Mouse (Mus musculus) lung, embryonic 16.5 days (tissue): ENCODE results near the gene Prdm16. TPM values are rescaled to one million over a fixed set of nuclear protein-coding genes. Genes with fewer than 3 reads are reported as not detected.

Experiments
- ATAC-seq: fragments of 200-750 bp; cut with Nextera tagmentation; 2 replicates; pipeline ENCODE4 v1.8.0; 2017; ENCODE audit warnings: low read depth, mild to moderate bottlenecking, moderate library complexity
- H3K27ac ChIP-seq: fragments of 300-500 bp; sonication (generic); 2 replicates; pipeline ENCODE4 v1.5.1; 2014; ENCODE audit warnings: mild to moderate bottlenecking, control low read depth, low read length
- H3K27me3 ChIP-seq: fragments of 300-500 bp; sonication (generic); 2 replicates; pipeline ENCODE4 v1.6.1; 2014; ENCODE audit warnings: low read depth, low read length, mixed read lengths; ENCODE audit not compliant: control insufficient read depth, insufficient read depth
- H3K36me3 ChIP-seq: fragments of 300-500 bp; sonication (generic); 2 replicates; pipeline ENCODE4 v1.6.1; 2014; ENCODE audit warnings: low read length; ENCODE audit not compliant: control insufficient read depth, insufficient read depth
- H3K4me1 ChIP-seq: fragments of 300-500 bp; sonication (generic); replicated peaks from 2 replicates; pipeline ENCODE4 v1.6.1; 2014; ENCODE audit warnings: low read length, mixed read lengths; ENCODE audit not compliant: control insufficient read depth, insufficient read depth
- H3K4me2 ChIP-seq: fragments of 300-500 bp; sonication (generic); 2 replicates; pipeline ENCODE4 v1.6.1; 2014; ENCODE audit warnings: low read depth, low read length, control low read depth
- H3K4me3 ChIP-seq: fragments of 300-500 bp; sonication (generic); 2 replicates; pipeline ENCODE4 v1.5.1; 2014; ENCODE audit warnings: mild to moderate bottlenecking, low read length, control low read depth
- H3K9ac ChIP-seq: fragments of 300-500 bp; sonication (generic); 2 replicates; pipeline ENCODE4 v1.6.1; 2014; ENCODE audit warnings: low read length, control low read depth
- H3K9me3 ChIP-seq: fragments of 300-500 bp; sonication (generic); 2 replicates; pipeline ENCODE4 v1.6.1; 2016; ENCODE audit warnings: low read length; ENCODE audit not compliant: control insufficient read depth
- WGBS: fragments of 180-500 bp; shearing (Covaris S2); extraction: QIAGEN DNeasy Blood & Tissue Kit; methylation state at CpG from one replicate; pipeline ENCODE4 v1.1.7; 2014; 5-methylcytosine and 5-hydroxymethylcytosine counted together
- polyA plus RNA-seq: library from polyadenylated mRNA; unstranded; fragments of >200 nt; fragmentation: Nextera tagmentation; extraction: Ambion mirVana; gene quantifications from 2 replicates; pipeline ENCODE4 v1.2.1, GENCODE M21; 2015

The Prdm16 gene
- polyA plus RNA-seq, 1 experiment from 2014 or later = 25.2 TPM

DNA sequence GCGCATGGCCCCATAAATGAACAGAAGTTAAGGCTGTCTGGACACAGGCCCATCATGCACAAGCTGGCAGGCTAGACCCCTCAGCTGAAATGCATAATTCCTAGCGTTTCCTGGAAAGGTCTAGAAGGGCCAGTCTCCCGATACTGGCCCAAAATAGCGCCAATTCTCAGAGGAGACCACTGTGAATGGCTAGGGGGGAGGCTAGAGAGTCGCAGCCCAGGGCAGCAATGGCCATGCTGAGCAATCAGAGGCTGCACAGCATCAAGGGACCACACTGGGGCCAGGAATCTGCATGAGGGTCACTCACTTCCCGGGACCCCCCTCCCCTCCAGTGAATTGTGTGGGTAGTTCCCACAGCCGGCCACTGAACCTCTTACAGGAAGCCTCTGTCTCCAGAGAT is 353.0 kb downstream of the Prdm16 start:
- 0 out of 2 replicates have a peak, but pooled peaks cover 3% of the 10 kb centered on the region for H3K36me3 ChIP-seq
- ATAC-seq = no peak
- H3K4me2 ChIP-seq = no peak overlapping the region
- H3K4me3 ChIP-seq = no peak overlapping the region
- 61% methylated on average over 7 of the region's 7 CpGs for WGBS
- no peaks in the 10 kb centered on the region for H3K27me3 ChIP-seq
- H3K9me3 ChIP-seq = no peaks in the 10 kb centered on the region
- no peak overlapping the region for H3K9ac ChIP-seq
- no peaks in the 10 kb centered on the region for H3K4me1 ChIP-seq
- H3K27ac ChIP-seq = no peak overlapping the region

DNA sequence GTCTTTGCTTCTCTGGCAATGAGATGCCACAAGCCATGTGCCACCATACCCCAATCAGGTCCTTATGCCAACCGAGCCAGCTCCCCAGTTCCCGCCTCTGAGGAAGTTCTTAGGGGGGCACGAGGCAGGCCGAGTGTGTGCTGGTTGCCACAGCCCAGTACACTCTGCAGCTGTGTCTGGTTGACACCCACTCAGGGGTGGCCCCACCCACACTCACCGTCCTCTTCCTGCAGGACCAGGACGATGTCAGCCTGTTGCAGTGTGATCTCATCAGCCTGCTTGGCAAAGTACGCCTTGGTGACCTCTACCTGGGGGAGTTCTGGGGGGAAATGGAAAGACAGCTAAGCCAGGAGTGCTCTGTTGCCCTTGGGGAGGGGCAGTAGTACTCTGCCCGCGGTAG is 357.2 kb downstream of the Prdm16 start:
- Histone ChIP-seq H3K27ac (no peak overlapping the region), H3K36me3 (no peaks in the 10 kb centered on the region; the same call in 1 of the 2 replicates), H3K4me1 (no peaks in the 10 kb centered on the region), H3K9me3 (no peaks in the 10 kb centered on the region), H3K4me3 (no peak overlapping the region), H3K27me3 (no peaks in the 10 kb centered on the region), H3K4me2 (no peak overlapping the region), H3K9ac (no peak overlapping the region)
- ATAC-seq = no peak
- 63% methylated on average over 9 of the region's 9 CpGs for WGBS

DNA sequence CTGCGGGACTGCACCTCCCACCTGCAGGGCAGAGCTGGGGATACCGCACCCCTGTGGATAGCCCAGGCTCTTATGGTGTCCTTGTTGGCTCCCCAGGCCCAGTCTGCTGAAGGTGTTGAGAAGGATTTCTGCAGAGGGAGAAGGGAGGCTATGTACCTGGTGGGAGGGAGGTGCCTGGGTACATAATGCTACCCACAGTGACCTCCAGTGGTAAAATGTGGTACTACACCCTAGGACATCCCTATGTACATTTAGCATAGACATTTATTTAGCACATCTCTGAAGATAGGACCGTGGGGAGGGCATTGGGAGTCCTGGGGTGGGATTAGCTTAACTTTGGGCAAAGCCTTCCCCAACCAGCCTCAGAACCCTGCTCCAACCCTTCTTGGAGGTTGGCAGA is 363.7 kb downstream of the Prdm16 start:
- Histone ChIP-seq H3K27me3 (no peaks in the 10 kb centered on the region), H3K4me2 (no peak overlapping the region), H3K4me1 (peaks cover 6% of the 10 kb centered on the region; the same call in 1 of the 2 replicates), H3K9me3 (no peaks in the 10 kb centered on the region), H3K4me3 (no peak overlapping the region), H3K36me3 (no peaks in the 10 kb centered on the region; the same call in 1 of the 2 replicates), H3K27ac (no peak overlapping the region), H3K9ac (no peak overlapping the region)
- no peak for ATAC-seq
- 44% methylated on average over 3 of the region's 3 CpGs for WGBS

GRCm38 (mm10) chr4:154269520-154269919 is 367.2 kb downstream of the Prdm16 start:
- H3K4me2 ChIP-seq = peak overlapping the region; percentile 49
- peak overlapping the region; percentile 9 for H3K4me3 ChIP-seq
- H3K27ac ChIP-seq = peak overlapping the region; percentile 86
- no peaks in the 10 kb centered on the region for H3K27me3 ChIP-seq
- no peaks in the 10 kb centered on the region for H3K36me3 ChIP-seq
- H3K9me3 ChIP-seq = no peaks in the 10 kb centered on the region
- H3K9ac ChIP-seq = peak overlapping the region; percentile 54
- ATAC-seq = peak; percentile 91
- peaks cover 6% of the 10 kb centered on the region; the same call in 1 of the 2 replicates for H3K4me1 ChIP-seq
- WGBS = 35% methylated on average over 10 of the region's 10 CpGs

DNA sequence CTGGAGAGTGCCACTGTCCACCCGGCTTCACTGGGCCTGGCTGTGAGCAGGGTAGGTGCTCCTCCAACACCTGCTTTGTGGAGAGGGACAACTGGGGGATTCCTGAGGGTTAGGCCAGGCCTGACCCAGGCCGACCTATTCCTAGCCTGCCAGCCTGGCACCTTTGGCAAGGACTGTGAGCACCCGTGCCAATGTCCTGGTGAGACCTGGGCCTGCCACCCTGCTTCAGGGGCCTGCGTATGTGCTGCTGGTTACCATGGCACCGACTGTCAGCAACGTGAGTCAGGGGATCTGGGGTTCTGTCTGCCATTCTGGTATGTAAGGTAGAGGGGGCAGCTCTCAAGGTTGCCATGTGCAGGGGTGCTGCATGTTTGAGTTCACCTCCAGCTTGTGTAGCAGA is 369.2 kb downstream of the Prdm16 start:
- no peaks in the 10 kb centered on the region for H3K9me3 ChIP-seq
- ATAC-seq = no peak
- no peak overlapping the region for H3K27ac ChIP-seq
- H3K9ac ChIP-seq = no peak overlapping the region
- H3K4me2 ChIP-seq = no peak overlapping the region
- no peaks in the 10 kb centered on the region for H3K36me3 ChIP-seq
- whole genome bisulfite sequencing = 86% methylated on average over 6 of the region's 6 CpGs
- peaks cover 6% of the 10 kb centered on the region; the same call in 1 of the 2 replicates for H3K4me1 ChIP-seq
- no peak overlapping the region for H3K4me3 ChIP-seq
- no peaks in the 10 kb centered on the region for H3K27me3 ChIP-seq

Other genes starting within 250 kb of the Prdm16 start
- gene Actrt2, start 31.0 kb upstream of the Prdm16 start, polyA plus RNA-seq = not detected in 2 replicates
- gene Ttc34, start 200.6 kb upstream of the Prdm16 start, polyA plus RNA-seq = 0.19 and 0.21 TPM in 2 replicates
- 0.15 and 0.35 TPM in 2 replicates for gene Mmel1, start 232.7 kb upstream of the Prdm16 start, polyA plus RNA-seq